Mouse (Mus musculus) layer of hippocampus, postnatal 25 days (tissue): Measurements from ENCODE around the gene Mthfd1. TPM values are rescaled to one million over a fixed set of nuclear protein-coding genes. Genes with fewer than 3 reads are reported as not detected.
A peak's percentile ranks its signal among the peaks of the same experiment; 100 is the strongest.

Experiments used
- DNase-seq, 2 experiments: peaks; one replicate each; pipeline ENCODE4 v3.0.0; 2022; ENCODE audit warnings: mixed read lengths in 2 of 2, low spot score in 1 of 2; ENCODE audit errors: extremely low spot score in 1 of 2
- total RNA-seq, 2 experiments: library from RNA; stranded (reverse); gene quantifications; 2 replicates each; pipeline ENCODE4 v1.2.3; 2021

Mthfd1 gene
- total RNA-seq, 2 experiments from 2014 or later = 41.1 to 44.9 TPM

GRCm38 (mm10) chr12:76261556-76261955 lies 6.5 kb downstream of the Mthfd1 start:
- no peak for DNase-seq

- DNase-seq = no peak
These were observed 7.8 kb downstream of the Mthfd1 start for GRCm38 (mm10) chr12:76262918-76263317.

- no peak for DNase-seq
These were observed 8.8 kb downstream of the Mthfd1 start for GRCm38 (mm10) chr12:76263876-76264275.

GRCm38 (mm10) chr12:76264325-76264965 lies 9.3 kb downstream of the Mthfd1 start:
- DNase-seq = peak; percentile 27 to 57

- DNase-seq = no peak
These were observed 9.9 kb downstream of the Mthfd1 start for GRCm38 (mm10) chr12:76265001-76265400.

GRCm38 (mm10) chr12:76266875-76267274 lies 11.8 kb downstream of the Mthfd1 start:
- no peak for DNase-seq

- no peak for DNase-seq
These were observed 13.6 kb downstream of the Mthfd1 start for GRCm38 (mm10) chr12:76268686-76269085.

GRCm38 (mm10) chr12:76269196-76269595 lies 14.1 kb downstream of the Mthfd1 start:
- no peak for DNase-seq

- no peak for DNase-seq
These were observed 16.4 kb downstream of the Mthfd1 start for GRCm38 (mm10) chr12:76271516-76271915.

GRCm38 (mm10) chr12:76272610-76273524 lies 17.8 kb downstream of the Mthfd1 start:
- DNase-seq = no peak

- no peak for DNase-seq
These were observed 23.1 kb downstream of the Mthfd1 start for GRCm38 (mm10) chr12:76278209-76278608.

- DNase-seq = no peak
These were observed 25.5 kb downstream of the Mthfd1 start for GRCm38 (mm10) chr12:76280556-76280955.

GRCm38 (mm10) chr12:76281111-76281660 lies 26.1 kb downstream of the Mthfd1 start:
- no peak for DNase-seq

GRCm38 (mm10) chr12:76282132-76282531 lies 27.0 kb downstream of the Mthfd1 start:
- no peak for DNase-seq

GRCm38 (mm10) chr12:76282532-76283173 lies 27.6 kb downstream of the Mthfd1 start:
- DNase-seq = no peak

GRCm38 (mm10) chr12:76285418-76285817 lies 30.3 kb downstream of the Mthfd1 start:
- DNase-seq = no peak

GRCm38 (mm10) chr12:76287986-76288385 lies 32.9 kb downstream of the Mthfd1 start:
- no peak for DNase-seq

- DNase-seq = no peak
These were observed 33.4 kb downstream of the Mthfd1 start for GRCm38 (mm10) chr12:76288494-76288893.

- DNase-seq = no peak
These were observed 34.3 kb downstream of the Mthfd1 start for GRCm38 (mm10) chr12:76289428-76289827.

GRCm38 (mm10) chr12:76290271-76290670 lies 35.2 kb downstream of the Mthfd1 start:
- no peak for DNase-seq

- DNase-seq = peak; percentile 42 to 80
These were observed 38.1 kb downstream of the Mthfd1 start for GRCm38 (mm10) chr12:76293192-76293591.
